Mouse (Mus musculus): ENCODE results near the gene Dnmt3a. TPM values are rescaled to one million over a fixed set of nuclear protein-coding genes. Genes with fewer than 3 reads are reported as not detected.

The Dnmt3a gene
- polyA plus RNA-seq, 1 experiment from 2014 or later: 114 TPM

DNA sequence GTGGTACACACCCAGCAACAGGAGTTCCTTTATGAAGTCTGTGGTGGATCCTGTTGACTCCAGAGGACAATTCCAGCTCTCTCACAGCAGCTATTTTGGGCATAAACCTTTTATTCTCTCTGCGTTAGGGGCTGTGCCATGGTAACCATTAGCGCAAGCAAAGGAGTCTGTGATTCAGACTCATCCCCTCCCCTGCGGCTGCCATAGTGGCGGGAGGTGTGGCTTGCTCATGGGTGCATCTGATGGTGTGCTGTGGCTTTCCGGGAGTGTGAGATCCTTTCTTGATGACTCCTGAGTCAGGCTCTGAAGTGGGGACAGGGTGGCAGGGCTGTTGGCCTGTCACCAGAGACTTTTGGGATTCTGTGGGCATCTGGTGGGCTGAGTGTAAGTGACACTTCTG lies 17.6 kb downstream of the Dnmt3a start:
- no peak overlapping the region for H3K9ac ChIP-seq
- no peak overlapping the region for H3K4me3 ChIP-seq (replicated peaks)
- 61% methylated on average over 5 of the region's 5 CpGs for WGBS

DNA sequence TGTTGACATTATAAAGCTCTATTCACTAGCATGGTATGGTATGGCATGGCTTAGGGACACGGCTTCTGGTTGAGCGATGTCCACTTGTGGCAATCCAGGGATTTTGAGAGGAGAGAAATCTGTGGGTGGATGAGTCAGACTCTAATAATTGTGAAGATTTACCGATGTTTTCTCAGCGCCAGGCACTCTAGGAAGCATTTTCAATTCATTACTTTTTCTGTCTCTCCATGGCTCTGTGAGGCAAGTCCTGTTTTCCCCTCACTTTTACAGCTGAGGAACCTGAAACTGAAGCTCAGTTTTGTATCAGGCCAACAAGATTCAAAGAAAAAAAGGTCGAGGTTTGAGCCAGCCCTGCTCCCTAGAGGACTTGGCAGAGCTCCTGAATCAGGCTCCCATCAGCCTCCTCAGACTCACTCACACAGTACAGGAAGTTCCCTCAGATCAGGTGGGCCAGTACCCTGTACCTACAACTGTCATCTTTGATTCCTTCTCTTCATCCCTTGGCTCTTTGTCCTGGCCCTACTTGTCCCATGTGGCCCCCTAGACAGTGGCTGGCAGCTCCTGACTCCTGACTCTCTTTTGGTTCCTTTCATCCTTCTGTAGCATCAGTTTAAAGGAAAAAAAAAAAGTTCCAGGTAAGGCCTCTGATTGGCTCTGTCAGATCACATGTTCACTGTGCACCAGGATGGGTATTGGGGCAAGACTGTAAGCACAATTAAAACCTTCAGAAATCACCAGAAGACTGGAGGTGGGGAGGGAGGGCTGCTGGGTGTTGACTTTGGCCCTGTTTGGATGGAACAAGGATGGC lies 19.3 kb downstream of the Dnmt3a start:
- no peak overlapping the region for H3K4me3 ChIP-seq (replicated peaks)
- no peak overlapping the region for H3K4me2 ChIP-seq (replicated peaks)
- H3K27ac ChIP-seq (replicated peaks): 0 out of 2 replicates have a peak overlapping the region, but pooled peaks have one; percentile 14
- peaks cover 3% of the 10 kb centered on the region; the same call in 1 of the 2 replicates for H3K36me3 ChIP-seq
- no peak overlapping the region for H3K9ac ChIP-seq
- peak; percentile 11; the same call in 1 of the 2 replicates for ATAC-seq (ENCODE audit: insufficient number of reproducible peaks, low FRiP score, low TSS enrichment, low read depth)
- no peaks in the 10 kb centered on the region for H3K27me3 ChIP-seq
- peaks cover 53% of the 10 kb centered on the region for H3K4me1 ChIP-seq
- H3K9me3 ChIP-seq (replicated peaks): no peaks in the 10 kb centered on the region
- WGBS: 65% methylated on average over 5 of the region's 5 CpGs

More for the DNA sequence above, 17.6 kb downstream of the Dnmt3a start:
- Histone ChIP-seq H3K27me3 (no peaks in the 10 kb centered on the region), H3K4me2 (replicated peaks) (no peak overlapping the region), H3K36me3 (no peaks in the 10 kb centered on the region), H3K9me3 (replicated peaks) (no peaks in the 10 kb centered on the region), H3K27ac (replicated peaks) (no peak overlapping the region), H3K4me1 (peaks cover 68% of the 10 kb centered on the region)
- no peak for ATAC-seq (ENCODE audit: insufficient number of reproducible peaks, low FRiP score, low TSS enrichment, low read depth)

DNA sequence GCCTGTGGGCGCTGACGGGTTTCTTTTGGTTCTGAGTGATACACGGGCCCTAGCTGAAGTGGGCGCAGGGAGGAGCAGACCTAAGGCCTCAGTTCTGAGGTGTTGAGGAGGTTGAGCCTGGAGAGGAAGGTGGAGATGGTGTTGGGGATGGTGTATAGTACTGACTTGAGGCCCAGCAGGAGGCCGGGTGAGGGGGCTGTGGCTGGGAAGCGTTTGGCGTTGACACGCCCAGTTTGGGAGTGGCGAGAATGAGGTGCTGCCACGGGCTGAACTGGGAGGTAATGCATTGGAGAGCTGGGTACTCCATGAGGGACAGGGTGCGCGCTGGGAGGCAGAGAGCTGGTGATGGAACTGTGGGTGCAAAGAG lies 19.9 kb downstream of the Dnmt3a start:
- Histone ChIP-seq H3K27ac (replicated peaks) (no peak overlapping the region), H3K4me2 (replicated peaks) (no peak overlapping the region), H3K4me3 (replicated peaks) (no peak overlapping the region), H3K27me3 (no peaks in the 10 kb centered on the region), H3K36me3 (peaks cover 5% of the 10 kb centered on the region; the same call in 1 of the 2 replicates), H3K9me3 (replicated peaks) (no peaks in the 10 kb centered on the region), H3K9ac (no peak overlapping the region), H3K4me1 (peaks cover 47% of the 10 kb centered on the region)
- 53% methylated on average over 12 of the region's 12 CpGs for WGBS
- ATAC-seq (ENCODE audit: insufficient number of reproducible peaks, low FRiP score, low TSS enrichment, low read depth): peak; percentile 26; the same call in 1 of the 2 replicates

DNA sequence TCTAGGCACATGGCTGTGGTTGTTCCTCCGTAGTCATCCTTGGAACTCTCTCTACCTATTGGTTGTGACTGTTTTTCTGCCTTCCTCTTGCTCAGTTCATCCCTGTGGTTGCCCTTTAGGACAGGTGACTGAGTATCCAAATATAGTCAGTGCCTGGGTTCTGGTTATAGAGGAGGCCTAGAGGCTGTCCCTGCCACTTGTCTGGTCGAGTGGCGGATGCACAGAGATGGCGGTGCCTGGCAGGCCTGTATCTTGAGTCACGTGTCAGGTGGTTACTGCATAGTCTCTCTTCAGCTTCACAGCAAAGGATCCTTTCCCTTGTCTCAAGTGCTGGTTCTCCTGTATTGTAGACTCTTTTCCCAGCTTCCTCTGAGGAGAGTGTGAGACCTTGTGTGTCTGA lies 22.0 kb downstream of the Dnmt3a start:
- no peak overlapping the region for H3K4me2 ChIP-seq (replicated peaks)
- no peak overlapping the region for H3K4me3 ChIP-seq (replicated peaks)
- H3K4me1 ChIP-seq: peaks cover 50% of the 10 kb centered on the region
- no peaks in the 10 kb centered on the region for H3K27me3 ChIP-seq
- peaks cover 5% of the 10 kb centered on the region; the same call in 1 of the 2 replicates for H3K36me3 ChIP-seq
- 81% methylated on average over 5 of the region's 5 CpGs for WGBS
- no peak overlapping the region for H3K9ac ChIP-seq
- no peak for ATAC-seq (ENCODE audit: insufficient number of reproducible peaks, low FRiP score, low TSS enrichment, low read depth)
- no peaks in the 10 kb centered on the region for H3K9me3 ChIP-seq (replicated peaks)
- H3K27ac ChIP-seq (replicated peaks): no peak overlapping the region

DNA sequence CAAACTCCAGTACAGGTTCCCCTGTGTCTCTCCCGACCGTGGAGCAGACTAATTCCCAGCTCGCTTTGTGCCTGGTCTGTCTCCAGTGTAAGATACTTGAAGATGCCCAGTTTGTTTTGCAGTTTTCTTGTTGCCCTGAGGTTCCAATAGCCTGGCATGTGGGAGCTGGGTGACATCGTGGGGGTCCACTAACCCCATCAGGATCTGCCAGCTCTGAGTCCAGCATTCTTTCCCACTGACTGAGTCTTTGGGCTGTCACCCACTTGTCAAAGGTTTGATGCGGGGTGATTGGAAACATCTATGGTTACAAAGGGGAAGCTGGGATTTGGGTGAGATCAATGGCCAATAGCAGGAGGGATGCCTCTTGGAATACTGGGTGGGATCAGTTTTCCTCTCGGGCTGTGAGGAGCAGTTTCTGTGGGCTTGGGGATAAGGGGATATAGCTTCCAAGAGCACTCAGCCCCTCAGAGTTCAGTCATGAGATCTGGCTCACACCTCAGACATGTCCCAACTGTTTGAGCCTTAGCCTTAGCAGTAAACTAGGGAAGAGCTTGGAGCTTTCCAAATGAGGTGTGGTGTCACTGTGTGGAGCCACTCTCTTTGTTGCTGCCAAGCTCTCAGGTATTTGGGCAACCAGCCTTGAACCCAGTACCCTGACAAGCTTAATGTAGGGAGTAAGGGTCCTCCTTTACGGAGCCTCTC lies 27.4 kb downstream of the Dnmt3a start:
- Histone ChIP-seq H3K9me3 (replicated peaks) (no peaks in the 10 kb centered on the region), H3K4me2 (replicated peaks) (peak overlapping the region; percentile 50), H3K27ac (replicated peaks) (peak overlapping the region; percentile 81), H3K27me3 (no peaks in the 10 kb centered on the region), H3K36me3 (peaks cover 34% of the 10 kb centered on the region), H3K9ac (no peak overlapping the region), H3K4me3 (replicated peaks) (peak overlapping the region; percentile 17), H3K4me1 (peaks cover 53% of the 10 kb centered on the region)
- ATAC-seq (ENCODE audit: insufficient number of reproducible peaks, low FRiP score, low TSS enrichment, low read depth): no peak
- 34% methylated on average over 7 of the region's 7 CpGs for WGBS

DNA sequence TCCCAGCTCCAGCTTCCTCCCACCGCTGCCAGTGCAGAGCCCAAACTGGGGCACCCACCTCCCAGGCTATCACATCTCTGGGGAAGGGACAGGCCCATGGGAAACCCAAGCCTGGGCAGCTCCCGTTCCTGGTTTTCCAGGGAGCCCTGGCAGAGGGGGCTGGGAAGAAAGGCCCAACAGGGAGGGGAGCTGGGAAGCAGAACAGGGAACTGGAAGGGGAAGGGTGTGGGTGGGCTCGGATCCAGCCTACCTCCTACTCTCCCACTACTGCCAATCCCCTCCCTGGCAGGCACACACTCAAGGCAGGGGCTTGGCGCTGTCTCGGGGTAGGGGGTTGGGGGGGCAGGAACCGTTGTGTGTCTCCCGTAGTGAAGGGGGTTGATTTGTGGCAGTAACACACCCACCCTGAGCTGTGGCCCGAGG lies 28.1 kb downstream of the Dnmt3a start:
- Histone ChIP-seq H3K27me3 (no peaks in the 10 kb centered on the region), H3K4me2 (replicated peaks) (peak overlapping the region; percentile 50)
- peak; percentile 89 for ATAC-seq (ENCODE audit: insufficient number of reproducible peaks, low FRiP score, low TSS enrichment, low read depth)

DNA sequence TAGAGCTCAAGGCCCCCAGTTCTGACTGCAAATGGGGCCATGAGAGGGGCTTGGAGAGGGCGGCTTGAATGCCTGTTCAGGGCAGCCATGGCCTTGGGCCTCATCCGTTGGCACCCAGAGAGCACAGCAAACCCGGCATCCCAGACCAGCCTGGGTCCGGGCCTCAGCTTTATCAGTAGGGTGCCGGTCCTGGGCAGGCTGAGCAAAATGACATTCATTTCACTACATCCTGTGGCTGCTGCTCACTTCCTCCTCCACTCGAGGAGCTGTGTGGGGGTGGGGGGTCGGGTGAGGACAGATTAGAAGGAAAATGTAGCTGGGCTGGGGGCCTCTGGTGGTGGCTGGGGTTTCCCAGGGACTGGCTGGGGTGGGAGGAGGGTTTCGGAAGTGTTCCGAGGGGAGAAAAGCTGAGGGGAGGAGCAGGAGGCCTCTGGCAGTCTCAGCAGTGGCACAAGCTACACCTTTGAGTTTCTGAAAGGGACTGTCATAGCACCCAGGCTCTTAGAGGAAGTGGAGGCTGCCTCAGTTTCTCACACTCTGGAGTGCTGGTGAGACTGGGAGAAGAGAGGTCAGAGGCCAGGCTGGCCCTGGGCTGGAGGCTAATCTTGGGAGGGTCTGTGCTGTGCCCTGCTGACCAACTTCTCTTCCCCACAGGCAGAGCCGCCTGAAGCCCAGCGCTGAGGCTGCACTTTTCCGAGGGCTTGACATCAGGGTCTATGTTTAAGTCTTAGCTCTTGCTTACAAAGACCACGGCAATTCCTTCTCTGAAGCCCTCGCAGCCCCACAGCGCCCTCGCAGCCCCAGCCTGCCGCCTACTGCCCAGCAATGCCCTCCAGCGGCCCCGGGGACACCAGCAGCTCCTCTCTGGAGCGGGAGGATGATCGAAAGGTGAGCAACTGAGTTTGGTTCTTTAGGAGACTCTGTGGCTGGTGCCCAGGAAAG lies 28.8 kb downstream of the Dnmt3a start:
- WGBS: 11% methylated on average over 21 of the region's 21 CpGs
- peaks cover 53% of the 10 kb centered on the region for H3K4me1 ChIP-seq
- peak overlapping the region; percentile 50 for H3K4me2 ChIP-seq (replicated peaks)
- H3K36me3 ChIP-seq: peaks cover 43% of the 10 kb centered on the region
- H3K9me3 ChIP-seq (replicated peaks): no peaks in the 10 kb centered on the region
- peak; percentile 44; the same call in 1 of the 2 replicates for ATAC-seq (ENCODE audit: insufficient number of reproducible peaks, low FRiP score, low TSS enrichment, low read depth)
- H3K9ac ChIP-seq: no peak overlapping the region
- no peaks in the 10 kb centered on the region for H3K27me3 ChIP-seq
- H3K27ac ChIP-seq (replicated peaks): peak overlapping the region; percentile 81
- H3K4me3 ChIP-seq (replicated peaks): peak overlapping the region; percentile 1; the same call in 1 of the 2 replicates

More for the DNA sequence above, 28.1 kb downstream of the Dnmt3a start:
- WGBS: 2% methylated on average over 8 of the region's 8 CpGs
- H3K4me1 ChIP-seq: peaks cover 53% of the 10 kb centered on the region
- peaks cover 40% of the 10 kb centered on the region for H3K36me3 ChIP-seq
- peak overlapping the region; percentile 17 for H3K4me3 ChIP-seq (replicated peaks)
- peak overlapping the region; percentile 81 for H3K27ac ChIP-seq (replicated peaks)
- no peaks in the 10 kb centered on the region for H3K9me3 ChIP-seq (replicated peaks)
- H3K9ac ChIP-seq: no peak overlapping the region

DNA sequence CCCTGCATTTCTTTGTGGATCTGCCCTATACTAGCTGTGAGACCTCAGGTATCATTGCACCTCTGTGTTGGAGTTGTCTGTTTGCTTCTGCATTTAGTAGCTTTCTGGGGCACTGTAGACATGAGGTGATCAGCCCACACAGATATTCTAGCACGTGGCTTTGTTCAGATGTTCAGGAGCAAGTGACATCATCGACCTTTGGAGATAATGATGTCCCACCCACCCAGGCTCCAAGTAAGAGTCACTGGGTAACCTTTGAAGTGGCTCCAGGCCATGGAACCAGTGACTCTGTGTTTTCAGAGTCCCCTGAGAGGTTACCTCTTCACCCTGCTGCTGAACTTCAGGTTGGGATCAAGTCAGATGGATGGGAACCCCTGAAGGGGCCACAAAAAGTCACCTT lies 29.8 kb downstream of the Dnmt3a start:
- Histone ChIP-seq H3K9me3 (replicated peaks) (no peaks in the 10 kb centered on the region), H3K27me3 (no peaks in the 10 kb centered on the region), H3K9ac (no peak overlapping the region), H3K27ac (replicated peaks) (no peak overlapping the region), H3K4me3 (replicated peaks) (no peak overlapping the region), H3K36me3 (peaks cover 45% of the 10 kb centered on the region), H3K4me2 (replicated peaks) (no peak overlapping the region), H3K4me1 (peaks cover 53% of the 10 kb centered on the region)
- no peak for ATAC-seq (ENCODE audit: insufficient number of reproducible peaks, low FRiP score, low TSS enrichment, low read depth)
- WGBS: 59% methylated on average over 2 of the region's 2 CpGs

DNA sequence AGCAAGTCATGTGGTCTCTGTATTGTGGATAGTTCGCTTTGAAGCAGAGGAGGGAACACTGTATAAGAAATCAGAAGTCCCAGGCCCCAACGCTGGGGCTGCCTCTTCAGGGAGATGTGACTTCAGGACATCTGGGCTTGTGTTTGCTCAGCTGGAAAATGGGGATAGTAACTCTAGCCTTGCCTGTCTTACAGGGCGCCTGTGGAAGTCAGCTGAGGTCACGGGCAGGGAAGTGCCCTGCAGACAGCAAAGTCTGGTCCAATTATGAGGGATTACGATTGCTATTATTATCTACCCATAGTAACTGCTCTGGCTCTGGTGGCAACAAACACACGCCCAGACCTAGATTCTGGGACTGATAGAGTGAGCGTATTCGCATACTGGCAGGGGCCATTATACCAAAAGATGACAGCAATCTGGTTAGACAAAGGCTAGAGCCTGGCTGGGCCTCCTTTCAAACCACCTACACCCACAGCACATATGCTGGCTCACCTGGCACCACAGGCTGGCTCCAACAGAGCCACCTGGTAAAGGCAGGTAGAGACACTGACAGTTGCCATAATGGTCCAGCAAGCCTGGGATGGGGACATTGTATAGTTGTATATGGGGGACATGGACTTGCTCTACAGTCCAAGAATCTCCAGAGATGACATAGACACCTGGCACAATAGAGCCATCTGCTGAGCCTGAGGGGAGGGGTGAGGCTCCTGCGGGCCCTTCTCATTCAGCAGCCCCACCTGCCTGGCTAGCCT lies 31.4 kb downstream of the Dnmt3a start:
- WGBS: 44% methylated on average over 9 of the region's 9 CpGs
- Histone ChIP-seq H3K4me2 (replicated peaks) (no peak overlapping the region), H3K9ac (no peak overlapping the region), H3K4me1 (peaks cover 56% of the 10 kb centered on the region), H3K4me3 (replicated peaks) (no peak overlapping the region), H3K36me3 (peaks cover 60% of the 10 kb centered on the region), H3K27ac (replicated peaks) (no peak overlapping the region), H3K27me3 (no peaks in the 10 kb centered on the region), H3K9me3 (replicated peaks) (no peaks in the 10 kb centered on the region)
- no peak for ATAC-seq (ENCODE audit: insufficient number of reproducible peaks, low FRiP score, low TSS enrichment, low read depth)

DNA sequence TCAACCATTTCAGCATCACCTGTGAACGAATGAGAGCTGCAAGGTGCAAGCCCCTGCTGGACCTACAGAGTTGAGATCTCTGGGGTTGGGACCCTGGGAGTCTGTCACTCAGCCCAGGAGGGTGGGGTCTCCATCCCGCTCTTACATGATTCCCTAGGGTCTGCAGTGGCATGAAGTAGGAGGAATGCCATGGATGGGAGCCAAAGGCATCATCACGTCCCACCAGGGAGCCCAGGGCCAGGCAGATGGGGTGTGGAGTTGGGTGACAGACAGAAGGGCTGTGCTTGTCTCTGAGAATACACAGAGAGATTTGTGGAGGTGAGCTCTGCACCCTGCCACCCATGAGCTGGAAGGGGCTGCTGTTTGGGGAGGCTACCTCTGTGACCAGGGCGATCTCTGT lies 32.2 kb downstream of the Dnmt3a start:
- H3K36me3 ChIP-seq: peaks cover 60% of the 10 kb centered on the region
- WGBS: 71% methylated on average over 4 of the region's 4 CpGs
- ATAC-seq (ENCODE audit: insufficient number of reproducible peaks, low FRiP score, low TSS enrichment, low read depth): no peak
- peaks cover 53% of the 10 kb centered on the region for H3K4me1 ChIP-seq
- H3K27me3 ChIP-seq: no peaks in the 10 kb centered on the region
- H3K4me3 ChIP-seq (replicated peaks): no peak overlapping the region
- no peak overlapping the region for H3K4me2 ChIP-seq (replicated peaks)
- H3K9ac ChIP-seq: no peak overlapping the region
- no peak overlapping the region for H3K27ac ChIP-seq (replicated peaks)
- no peaks in the 10 kb centered on the region for H3K9me3 ChIP-seq (replicated peaks)
